Mouse (Mus musculus): ENCODE data around the gene Rraga. TPM values are rescaled to one million over a fixed set of nuclear protein-coding genes. Genes with fewer than 3 reads are reported as not detected.

Rraga gene
- polyA plus RNA-seq (2014; fragmentation: Illumina TruSeq; extraction: RNeasy Lipid Tissue Mini Kit (QIAGEN cat#74804); ENCODE audit: insufficient read depth, low read depth, low replicate concordance): 54.8 TPM

GRCm38 (mm10) chr4:86575283-86575983 lies at the start of gene Rraga:
Gene Rraga, plus strand, starts transcription at chr4:86575668.

GRCm38 (mm10) chr4:86558228-86558627 lies 17.2 kb upstream of the Rraga start, which contains the start of gene Saxo1:
Gene Saxo1, minus strand, starts transcription at chr4:86558328.

GRCm38 (mm10) chr4:86611524-86612288 lies 36.2 kb downstream of the Rraga start, which contains the start of gene Haus6:
Gene Haus6, minus strand, starts transcription at chr4:86612055.

Other genes with a start within 250 kb of the Rraga start
- gene Saxo1, start 17.3 kb upstream of the Rraga start, polyA plus RNA-seq (2014; fragmentation: Illumina TruSeq; extraction: RNeasy Lipid Tissue Mini Kit (QIAGEN cat#74804); ENCODE audit: insufficient read depth, low read depth, low replicate concordance): not detected
- gene Haus6, start 36.4 kb downstream of the Rraga start, polyA plus RNA-seq (2014; fragmentation: Illumina TruSeq; extraction: RNeasy Lipid Tissue Mini Kit (QIAGEN cat#74804); ENCODE audit: insufficient read depth, low read depth, low replicate concordance): 1.8 TPM
- gene Plin2, start 94.4 kb downstream of the Rraga start, polyA plus RNA-seq (2014; fragmentation: Illumina TruSeq; extraction: RNeasy Lipid Tissue Mini Kit (QIAGEN cat#74804); ENCODE audit: insufficient read depth, low read depth, low replicate concordance): 150 TPM
- gene Dennd4c, start 172.9 kb downstream of the Rraga start, polyA plus RNA-seq (2014; fragmentation: Illumina TruSeq; extraction: RNeasy Lipid Tissue Mini Kit (QIAGEN cat#74804); ENCODE audit: insufficient read depth, low read depth, low replicate concordance): 5.8 TPM

Measured in lung, adult 10 weeks (tissue).